Mouse (Mus musculus): Measurements from ENCODE around the gene BC048507.
"Not testable (repeated sequence)": the region's sequence is repeated elsewhere in the genome, so short reads cannot be mapped to it uniquely, and the experiment has no call there.

Gene BC048507

DNA sequence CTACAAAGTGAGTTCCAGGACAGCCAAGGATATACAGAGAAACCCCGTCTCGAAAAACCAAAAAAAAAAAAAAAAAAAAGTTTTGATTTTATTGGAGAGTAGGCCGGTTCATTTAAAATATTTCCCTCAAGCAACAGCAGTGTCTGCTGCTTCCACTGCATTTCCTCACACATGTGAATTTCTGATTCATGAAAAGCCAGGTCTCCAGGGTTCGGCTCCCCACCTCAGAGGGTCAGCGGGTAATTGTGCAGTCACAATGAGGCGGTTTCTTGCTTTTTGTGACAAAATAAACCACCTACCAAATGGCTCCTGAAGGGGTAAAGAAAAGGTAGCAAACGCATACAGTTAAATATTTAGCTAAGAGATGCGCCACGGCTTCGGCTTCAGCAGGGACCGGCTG lies at the start of gene BC048507:
TSS of gene BC048507 (plus strand) at position 301 of the 400 bp plus-strand sequence.
- no peak for DNase-seq

DNA sequence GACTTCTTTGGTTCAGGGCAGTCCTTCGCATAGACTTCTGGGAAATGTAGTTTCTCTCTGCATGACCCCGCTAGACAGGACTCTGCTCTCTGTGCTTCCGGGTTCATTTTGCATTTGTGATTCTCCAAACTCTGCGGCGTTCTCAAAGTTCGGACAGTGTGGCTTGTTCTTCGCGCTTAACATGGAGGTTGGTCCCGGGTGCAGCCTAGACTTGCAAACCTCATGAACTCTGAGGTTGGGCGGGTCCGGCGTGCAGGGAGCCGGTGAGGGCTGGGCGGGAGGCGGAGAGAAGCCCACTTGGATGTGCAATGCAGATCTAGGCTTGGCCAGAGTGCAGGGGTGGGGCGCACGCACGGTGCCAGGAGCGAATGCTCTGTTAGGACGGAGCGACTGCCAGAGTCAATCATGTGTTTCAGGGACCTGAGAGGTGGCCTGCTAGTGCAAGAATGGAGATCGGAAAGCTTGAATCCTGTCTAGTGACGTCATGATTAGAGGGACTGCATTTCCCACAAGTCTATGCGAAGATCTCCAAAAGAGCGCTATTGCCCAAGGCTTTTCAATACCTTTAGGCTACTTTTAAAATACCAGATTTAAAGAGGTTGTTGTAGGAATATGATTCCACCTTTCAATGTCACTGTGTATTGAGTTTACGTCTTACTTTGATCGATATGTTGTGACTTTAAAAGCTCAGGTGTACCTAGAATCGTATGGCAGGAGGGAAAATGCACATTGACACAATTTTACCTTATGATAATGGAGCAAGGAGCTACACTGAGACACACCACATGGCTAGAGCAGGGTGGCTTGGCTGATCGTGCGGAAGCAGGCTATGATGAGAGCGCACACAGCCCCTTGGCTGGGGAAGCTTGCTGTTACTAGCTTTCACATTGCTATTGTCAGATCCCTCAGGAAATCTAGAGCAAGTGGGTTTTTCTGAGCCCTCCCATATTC lies 49.1 kb upstream of the BC048507 start, which contains the start of gene Zfp273:
TSS of gene Zfp273 (plus strand) at position 31 of the 951 bp plus-strand sequence.
- peak; percentile 78 to 86 for DNase-seq

DNA sequence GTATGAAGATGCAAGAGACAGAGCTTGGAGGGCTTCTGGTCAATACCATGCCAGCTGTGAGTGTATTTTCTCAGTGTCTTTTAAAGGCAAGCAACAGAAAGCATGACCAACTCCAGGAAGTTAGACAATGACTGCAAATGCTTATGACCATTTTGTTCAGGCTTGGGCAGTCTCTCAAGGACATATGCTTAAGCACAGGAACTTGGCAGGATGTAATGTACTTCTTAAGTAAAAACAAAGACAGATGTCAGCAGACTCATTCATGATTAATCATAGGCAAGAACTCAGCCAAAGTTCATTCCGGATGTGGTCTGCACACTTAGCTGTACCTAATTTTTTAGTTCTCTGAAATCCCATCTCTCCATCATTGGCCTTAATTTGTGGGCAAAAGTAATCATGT lies 44.5 kb upstream of the BC048507 start:
- DNase-seq, result no peak

DNA sequence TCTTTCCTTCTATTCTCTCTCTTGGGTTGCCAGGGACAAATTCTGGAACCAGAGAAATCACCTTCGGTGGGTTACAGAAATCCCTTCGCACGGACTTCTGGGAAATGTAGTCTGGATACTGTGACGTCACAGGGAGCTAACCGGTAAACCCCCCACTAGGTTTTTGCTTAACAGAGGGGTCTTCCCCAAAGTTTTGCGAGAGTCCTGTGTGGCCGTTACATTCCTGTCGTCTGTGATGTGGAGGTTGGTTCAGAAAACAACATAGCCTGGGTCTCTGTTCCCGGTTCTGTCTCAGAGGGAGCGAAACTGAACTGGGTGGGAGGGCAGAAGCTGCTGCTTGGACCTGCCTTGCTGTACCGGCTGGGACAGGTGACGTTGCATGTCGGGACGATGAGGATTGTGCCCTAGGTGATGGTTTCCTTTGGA lies 32.2 kb upstream of the BC048507 start, which contains the start of gene Gm10037:
TSS of gene Gm10037 (plus strand) at position 196 of the 426 bp plus-strand sequence.
- DNase-seq, result peak; percentile 38 to 59

DNA sequence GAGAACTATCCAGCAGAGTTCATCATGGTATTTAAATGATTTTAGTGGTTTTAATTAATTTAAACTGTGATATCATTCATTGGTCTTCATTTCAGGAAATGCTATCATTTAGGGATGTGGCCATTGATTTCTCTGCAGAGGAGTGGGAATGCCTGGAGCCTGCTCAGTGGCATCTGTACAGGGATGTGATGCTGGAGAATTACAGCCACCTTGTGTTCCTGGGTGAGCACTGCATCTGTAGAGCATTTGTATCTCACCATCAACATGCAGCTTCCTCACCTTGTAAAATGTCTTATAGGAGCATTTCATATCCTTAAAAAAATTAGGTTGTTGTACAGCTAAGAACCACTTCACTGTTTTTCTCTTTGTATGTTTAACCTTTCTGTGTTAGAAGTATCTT lies 30.0 kb upstream of the BC048507 start:
- not testable (repeated sequence) for DNase-seq

DNA sequence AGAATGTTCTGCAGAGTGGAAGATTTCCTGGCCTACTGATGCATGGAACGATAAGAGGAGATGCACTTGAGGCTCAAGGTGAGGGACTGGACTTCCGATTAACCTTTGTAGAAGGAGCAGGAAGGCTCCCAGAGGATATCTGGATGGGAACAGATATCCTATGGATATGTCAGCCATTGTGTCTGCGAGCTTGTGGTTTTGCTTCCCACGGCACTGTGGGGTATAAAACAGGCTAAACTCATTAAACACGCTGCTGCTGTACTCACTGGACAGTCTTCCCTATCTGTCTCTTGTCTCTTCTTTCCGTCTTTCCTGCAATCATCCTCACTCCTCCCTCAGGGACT lies 19.4 kb upstream of the BC048507 start:
- DNase-seq, result no peak

DNA sequence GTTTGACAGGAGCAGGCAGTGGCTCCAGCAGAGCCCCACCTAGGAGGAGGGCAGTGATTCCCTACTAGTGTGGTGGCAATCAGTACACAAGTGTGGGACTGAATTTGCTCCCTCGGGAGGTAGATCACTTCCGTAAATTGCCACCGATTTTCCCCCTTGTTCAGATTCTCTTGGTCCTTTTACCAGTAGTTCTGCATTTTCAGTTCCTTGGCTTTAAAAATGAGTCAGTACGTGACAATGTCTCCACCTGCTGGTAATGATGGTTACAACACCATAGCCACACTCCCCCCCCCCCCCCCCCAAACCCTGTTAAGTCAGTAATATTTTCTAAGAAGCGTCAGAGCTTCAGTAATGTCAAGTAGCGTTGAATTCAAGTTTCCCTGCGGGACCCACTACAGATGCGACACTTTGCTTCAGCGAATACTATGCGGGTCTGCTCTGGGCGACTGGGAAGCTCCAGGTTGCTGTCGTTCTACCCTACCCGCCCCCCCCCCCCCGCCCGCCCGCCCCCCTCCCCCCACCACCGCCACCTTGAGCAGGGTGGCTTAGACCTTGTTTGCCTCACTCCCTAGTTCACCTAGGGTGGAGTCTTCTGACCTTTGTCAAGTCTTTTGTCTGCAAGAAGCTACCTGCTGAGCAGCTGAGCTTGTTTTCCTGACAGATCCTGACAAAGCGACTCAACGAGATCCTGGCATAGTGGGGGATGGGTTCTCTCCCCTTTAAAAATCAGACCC lies 18.8 kb upstream of the BC048507 start:
- peak; percentile 25 to 46 for DNase-seq

DNA sequence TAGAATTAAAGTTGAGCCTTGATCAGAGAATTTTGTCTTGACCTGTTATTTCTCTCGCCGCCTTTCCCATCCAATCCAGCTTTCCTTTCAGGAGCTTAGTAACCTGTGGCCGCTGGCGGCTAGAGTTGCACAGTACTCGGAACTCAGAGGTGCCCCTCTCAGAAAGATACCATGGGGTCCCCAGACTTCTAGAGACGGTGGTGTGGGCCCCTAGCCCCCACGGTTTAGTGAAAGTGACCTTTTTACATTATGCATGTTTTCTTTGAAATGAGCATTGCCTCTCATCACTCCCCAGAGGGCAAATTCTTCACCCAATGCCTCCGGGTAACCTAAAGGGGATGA lies 18.3 kb upstream of the BC048507 start:
- DNase-seq, result no peak

DNA sequence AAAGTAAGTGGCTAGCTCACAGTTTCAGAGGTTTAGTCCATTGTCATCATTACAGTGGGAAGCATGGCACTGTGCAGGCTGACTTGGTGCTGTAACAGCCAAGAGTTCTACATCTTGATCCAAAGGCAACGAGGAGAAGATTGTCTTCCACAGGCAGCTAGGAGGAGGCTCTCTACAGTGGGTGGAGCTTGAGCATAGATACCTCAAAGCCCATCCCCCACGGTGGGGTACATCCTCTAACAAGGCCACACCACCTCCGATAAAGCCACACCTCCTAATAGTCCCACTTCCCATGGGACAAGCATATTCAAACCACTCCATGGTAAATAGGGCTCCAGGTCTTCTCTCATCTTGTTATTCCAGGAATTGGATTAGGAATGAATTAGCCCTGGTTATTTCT lies 12.8 kb upstream of the BC048507 start:
- DNase-seq, result no peak

DNA sequence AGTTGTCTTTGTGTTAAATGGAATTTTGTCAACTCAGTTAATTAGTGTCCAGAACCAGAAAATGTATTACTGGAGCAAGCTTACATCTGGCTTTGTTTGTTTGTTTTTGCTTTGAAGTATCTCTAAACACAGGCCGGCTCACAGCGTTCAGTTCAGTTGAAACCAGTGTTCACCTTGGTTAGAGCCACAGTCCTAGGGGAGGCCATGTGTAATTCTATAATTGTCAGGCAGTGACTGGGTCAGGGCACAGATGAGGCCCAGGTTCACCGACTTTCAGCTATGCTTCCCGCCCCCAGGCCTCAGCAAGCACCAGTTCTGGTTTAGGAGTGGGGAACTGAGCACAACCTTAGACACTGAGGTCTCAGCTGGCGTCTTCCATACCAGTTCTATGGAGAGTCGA lies 10.0 kb upstream of the BC048507 start:
- no peak for DNase-seq

DNA sequence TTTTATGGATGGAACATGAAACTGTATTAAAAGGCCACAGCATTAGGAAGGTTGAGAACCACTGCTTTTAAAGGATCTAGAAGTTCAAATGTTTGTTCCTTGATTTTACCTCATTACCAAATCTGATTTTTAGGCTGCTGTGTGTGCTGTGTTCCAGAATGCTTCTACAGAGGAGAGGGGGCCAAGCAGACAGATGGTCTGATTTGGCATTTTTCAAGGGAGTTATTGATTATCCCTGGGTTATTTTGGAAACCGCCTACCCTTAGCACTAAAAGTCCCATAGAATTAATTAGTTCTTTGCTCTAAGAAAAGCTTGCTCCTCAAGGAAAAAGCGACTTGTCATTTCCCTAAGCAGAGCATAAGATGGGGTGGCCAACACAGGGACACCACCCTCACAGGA lies 9.1 kb upstream of the BC048507 start:
- no peak for DNase-seq

DNA sequence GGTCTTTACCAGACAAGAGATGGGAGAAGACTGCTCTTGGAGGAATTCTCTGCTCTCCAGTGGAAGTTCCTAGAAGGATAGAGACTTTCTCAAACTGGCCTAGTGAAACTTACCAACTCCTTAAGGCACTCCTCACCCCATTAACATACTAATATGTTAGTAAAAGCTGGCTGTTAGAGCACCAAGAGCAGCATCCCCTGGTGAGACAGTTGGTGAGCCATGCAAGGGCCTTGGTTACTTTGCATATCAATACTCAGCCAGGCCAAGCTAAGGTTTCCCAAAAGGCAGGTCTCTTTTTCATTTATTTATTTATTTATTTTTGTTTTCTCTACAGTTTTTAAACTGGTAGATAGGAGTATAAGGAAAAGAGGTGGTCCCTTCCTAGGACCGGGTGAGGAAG lies 5.8 kb upstream of the BC048507 start:
- DNase-seq, result no peak

DNA sequence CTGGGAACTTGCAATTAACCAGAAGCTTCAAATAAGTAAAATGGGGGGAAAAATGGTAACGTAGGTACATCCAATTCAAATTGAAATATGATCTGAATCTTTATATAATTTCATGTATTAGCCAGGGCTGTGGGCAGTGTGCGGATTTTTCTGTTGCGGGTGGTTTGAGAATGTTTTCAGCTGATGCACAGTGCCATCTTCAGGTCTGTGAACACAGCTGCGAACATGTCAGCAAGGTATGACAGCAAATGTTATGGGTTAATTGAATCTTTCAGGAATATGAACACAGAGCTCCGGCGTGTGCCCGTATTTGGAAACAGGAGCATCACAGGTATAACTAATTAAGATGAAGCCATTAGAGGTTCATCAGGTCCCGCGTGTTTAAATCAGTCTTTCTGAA lies 618 bp upstream of the BC048507 start:
- DNase-seq, result no peak

DNA sequence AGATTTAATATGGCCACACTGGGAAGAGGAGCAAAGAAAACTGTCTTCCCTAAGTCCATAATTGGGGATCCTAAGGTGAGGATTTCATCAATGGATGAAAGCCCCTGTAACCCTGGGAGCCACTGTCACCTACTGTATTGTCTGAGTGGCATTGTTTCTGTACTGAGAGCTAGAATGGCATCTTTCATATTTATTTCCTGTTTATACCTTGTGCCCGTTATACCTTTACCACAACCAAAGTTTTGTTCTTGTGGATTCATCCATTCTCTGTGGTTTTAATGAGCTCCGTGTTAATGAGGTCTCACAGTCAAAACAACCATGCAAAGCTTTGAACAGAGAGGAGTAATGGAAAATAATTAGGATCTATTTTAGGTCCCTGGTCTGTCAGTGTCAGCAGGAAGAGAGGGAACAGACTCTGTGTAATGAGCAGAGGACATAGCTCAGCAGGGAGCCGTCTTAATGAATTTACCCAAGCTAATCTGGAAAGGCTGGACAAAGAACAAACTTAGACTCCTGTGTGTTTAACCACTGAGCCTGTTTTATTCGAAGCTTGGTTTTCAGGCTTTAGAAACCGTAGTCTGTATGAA lies 1.7 kb downstream of the BC048507 start:
- DNase-seq, result no peak

DNA sequence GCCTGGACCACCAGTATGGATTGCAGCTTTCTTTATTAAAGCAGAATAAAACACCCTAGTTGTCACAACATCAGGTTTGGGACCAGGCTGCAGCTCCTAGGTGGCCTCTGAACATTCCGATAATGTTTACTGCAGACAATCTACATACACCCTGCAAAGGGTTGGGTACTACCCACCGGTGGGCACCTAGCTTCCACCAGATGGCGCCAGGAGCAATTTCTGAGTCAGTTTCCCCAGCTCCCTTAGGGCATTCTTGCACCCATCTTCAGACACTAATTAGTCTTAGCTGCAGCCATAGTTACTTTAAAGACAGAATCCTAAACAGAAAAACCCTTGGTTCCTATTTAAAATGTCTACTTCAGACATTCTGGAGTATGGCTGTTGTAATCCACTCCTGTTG lies 4.8 kb downstream of the BC048507 start:
- DNase-seq, result peak in 1 of 2 experiments; percentile 11

DNA sequence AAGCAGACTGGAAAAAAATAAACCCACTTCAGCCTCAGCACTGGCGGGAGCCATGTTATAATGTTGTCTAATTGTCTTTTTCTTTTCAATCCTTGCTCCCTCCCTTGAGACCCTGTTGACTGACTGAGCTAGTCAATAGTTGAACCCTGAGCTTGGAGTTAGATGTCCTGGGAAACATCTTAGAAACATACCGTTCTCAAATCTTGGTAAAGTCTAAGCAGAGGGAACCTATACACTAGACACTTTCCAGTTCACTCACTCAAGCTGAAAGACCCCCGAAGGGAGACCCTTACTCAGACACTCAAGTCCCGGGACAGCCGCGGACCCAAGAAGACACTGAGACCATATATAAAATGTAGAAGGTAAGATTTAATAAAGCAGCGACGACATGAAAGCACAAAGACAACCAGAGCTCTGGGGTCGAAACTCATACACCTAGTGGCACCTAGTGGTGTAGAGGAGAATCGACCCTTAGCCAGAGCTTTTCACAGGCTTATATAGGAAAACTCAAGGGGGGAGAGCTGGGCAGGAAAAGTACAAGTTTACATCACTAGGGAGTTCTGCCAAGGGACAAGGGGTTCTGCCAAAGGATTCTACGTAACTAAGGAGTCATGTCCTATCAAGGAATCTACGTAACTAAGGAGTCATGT lies 13.0 kb downstream of the BC048507 start:
- DNase-seq, result not testable (repeated sequence)

DNA sequence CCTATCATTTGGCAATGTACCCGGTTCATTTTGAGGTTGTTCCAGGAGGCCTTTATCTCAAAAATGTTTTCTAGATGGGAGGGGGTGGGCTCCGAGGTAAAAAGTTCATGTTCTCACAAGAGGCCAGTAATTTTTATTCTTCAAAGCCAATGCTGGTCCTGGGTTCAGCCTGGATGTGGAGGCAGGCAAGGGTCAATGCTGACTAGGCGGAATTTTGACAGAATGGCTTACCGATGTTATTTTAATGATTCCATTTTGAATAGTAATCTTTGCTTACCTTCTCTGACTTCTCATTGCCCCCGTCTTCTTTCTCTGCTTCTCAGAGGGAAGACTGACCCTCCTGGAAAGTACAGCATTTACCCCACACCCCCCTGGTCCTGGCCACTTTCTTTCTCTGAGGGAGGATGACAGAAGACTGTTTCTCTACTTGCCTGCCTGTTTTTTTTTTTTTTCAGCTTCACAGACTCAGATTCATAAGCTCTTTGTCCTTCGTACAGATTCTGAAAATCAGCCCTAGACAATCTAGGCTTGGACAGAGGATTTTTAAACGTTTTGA lies 13.7 kb downstream of the BC048507 start:
- DNase-seq, result no peak

DNA sequence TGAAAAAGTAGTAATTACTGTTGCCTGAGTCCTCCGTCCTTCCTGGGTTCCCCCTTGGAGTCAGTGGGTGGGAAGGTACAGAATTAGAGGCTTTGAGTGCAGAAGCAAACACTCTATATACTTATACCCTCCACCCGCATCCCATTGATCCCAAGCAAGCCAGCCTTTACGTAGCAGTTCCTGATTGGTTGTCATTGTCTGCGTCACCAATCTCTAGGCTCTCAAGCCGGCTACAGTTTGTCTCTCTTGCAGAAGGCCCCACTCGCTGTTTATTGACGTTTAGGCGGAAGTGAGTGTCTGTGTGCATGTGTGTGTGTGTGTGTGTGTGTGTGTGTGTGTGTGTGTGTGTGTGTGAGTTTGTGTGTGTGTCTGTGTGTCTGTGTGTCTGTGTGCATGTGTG lies 20.8 kb downstream of the BC048507 start:
- no peak for DNase-seq

DNA sequence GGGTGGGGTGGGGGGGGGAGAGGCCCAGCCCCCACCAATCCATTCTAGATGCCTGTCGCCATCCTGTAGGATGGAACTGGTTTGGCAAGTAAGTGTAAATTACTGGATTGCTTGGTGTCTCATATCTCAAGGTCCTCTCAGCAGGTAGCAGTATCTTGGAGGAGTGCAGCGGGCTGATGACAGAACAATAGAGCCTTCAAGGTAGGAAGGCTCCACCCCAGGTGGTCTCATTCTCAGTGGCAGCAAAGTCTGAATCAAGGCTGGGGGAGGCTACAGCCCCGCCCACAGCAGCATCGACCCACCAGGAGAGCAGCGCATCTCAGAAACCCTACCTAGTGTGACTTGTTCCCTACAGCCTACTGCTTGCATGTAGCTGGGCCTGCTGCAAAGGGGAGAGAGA lies 46.6 kb downstream of the BC048507 start:
- DNase-seq, result no peak

All from kidney, adult 8-10 months (tissue).